Mouse (Mus musculus): ENCODE results near the gene Myo18b. TPM values are rescaled to one million over a fixed set of nuclear protein-coding genes. Genes with fewer than 3 reads are reported as not detected.

Gene Myo18b
- polyA plus RNA-seq, 1 experiment, result 2.9 TPM

GRCm38 (mm10) chr5:112815051-112815450 lies 81.1 kb downstream of the Myo18b start:
- no peak for DNase-seq (ENCODE audit: low spot score)

- DNase-seq (ENCODE audit: low spot score), result no peak
Observed at GRCm38 (mm10) chr5:112807629-112808028, 88.5 kb downstream of the Myo18b start.

- DNase-seq (ENCODE audit: low spot score), result no peak
Observed at GRCm38 (mm10) chr5:112796086-112796485, 100.1 kb downstream of the Myo18b start.

- no peak for DNase-seq (ENCODE audit: low spot score)
Observed at GRCm38 (mm10) chr5:112791792-112792780, 104.1 kb downstream of the Myo18b start.

GRCm38 (mm10) chr5:112790376-112791111 lies 105.6 kb downstream of the Myo18b start:
- no peak for DNase-seq (ENCODE audit: low spot score)

GRCm38 (mm10) chr5:112788441-112788840 lies 107.7 kb downstream of the Myo18b start:
- no peak for DNase-seq (ENCODE audit: low spot score)

GRCm38 (mm10) chr5:112786788-112787187 lies 109.4 kb downstream of the Myo18b start:
- DNase-seq (ENCODE audit: low spot score), result no peak

- DNase-seq (ENCODE audit: low spot score), result no peak
Observed at GRCm38 (mm10) chr5:112786031-112786430, 110.1 kb downstream of the Myo18b start.

GRCm38 (mm10) chr5:112781719-112782118 lies 114.4 kb downstream of the Myo18b start:
- no peak for DNase-seq (ENCODE audit: low spot score)

- DNase-seq (ENCODE audit: low spot score), result no peak
Observed at GRCm38 (mm10) chr5:112781231-112781630, 114.9 kb downstream of the Myo18b start.

- no peak for DNase-seq (ENCODE audit: low spot score)
Observed at GRCm38 (mm10) chr5:112780383-112780782, 115.8 kb downstream of the Myo18b start.

GRCm38 (mm10) chr5:112776781-112777405 lies 119.3 kb downstream of the Myo18b start:
- no peak for DNase-seq (ENCODE audit: low spot score)

- DNase-seq (ENCODE audit: low spot score), result no peak
Observed at GRCm38 (mm10) chr5:112773429-112773828, 122.7 kb downstream of the Myo18b start.

GRCm38 (mm10) chr5:112771376-112771901 lies 124.7 kb downstream of the Myo18b start:
- DNase-seq (ENCODE audit: low spot score), result no peak

- DNase-seq (ENCODE audit: low spot score), result no peak
Observed at GRCm38 (mm10) chr5:112769721-112770119, 126.4 kb downstream of the Myo18b start.

GRCm38 (mm10) chr5:112769020-112769720 lies 127.0 kb downstream of the Myo18b start:
- DNase-seq (ENCODE audit: low spot score), result no peak

GRCm38 (mm10) chr5:112768556-112768955 lies 127.6 kb downstream of the Myo18b start:
- no peak for DNase-seq (ENCODE audit: low spot score)

GRCm38 (mm10) chr5:112761415-112762075 lies 134.6 kb downstream of the Myo18b start:
- no peak for DNase-seq (ENCODE audit: low spot score)

GRCm38 (mm10) chr5:112755581-112755980 lies 140.6 kb downstream of the Myo18b start:
- no peak for DNase-seq (ENCODE audit: low spot score)

- no peak for DNase-seq (ENCODE audit: low spot score)
Observed at GRCm38 (mm10) chr5:112749634-112750033, 146.5 kb downstream of the Myo18b start.
